Mouse (Mus musculus): ENCODE measurements at regions not wholly inside any gene's neighbourhood (a gene's known extent, or its start where the extent isn't known, plus 50 kb on each side); places are given as distances from the start of the nearest gene placed in this dataset.

GRCm38 (mm10) chr15:74282440-74283171 lies 353.5 kb downstream of the Mroh4 start:
- TF ChIP-seq CTCF (IDR thresholded peaks at IDR 0.05) (no peak), EP300 (IDR thresholded peaks at IDR 0.05) (no peak)

Measured in lung, postnatal 0 days (tissue).